Mouse (Mus musculus) G1E (cell line): Measurements from ENCODE around the gene Stk39. TPM values are rescaled to one million over a fixed set of nuclear protein-coding genes. Genes with fewer than 3 reads are reported as not detected.

Experiments
- ATAC-seq: 2 replicates; pipeline ENCODE4 v1.8.0; 2016; ENCODE audit warnings: mild to moderate bottlenecking; ENCODE audit not compliant: insufficient number of reproducible peaks, poor library complexity, low FRiP score, severe bottlenecking; ENCODE audit errors: extremely low read depth
- DNase-seq: peaks from one replicate; pipeline ENCODE4 v3.0.0; 2012; ENCODE audit warnings: low spot score
- H3K27me3 ChIP-seq: 2 replicates; pipeline ENCODE4 v1.6.1; 2012; ENCODE audit warnings: mild to moderate bottlenecking, low read length, inconsistent platforms; ENCODE audit not compliant: insufficient read depth
- H3K36me3 ChIP-seq: replicated peaks from 2 replicates; pipeline ENCODE3; 2012; ENCODE audit warnings: mild to moderate bottlenecking, inconsistent platforms
- H3K4me1 ChIP-seq: 2 replicates; pipeline ENCODE4 v1.6.1; 2012; ENCODE audit warnings: low read depth, low read length, inconsistent platforms, mixed read lengths; ENCODE audit not compliant: insufficient read depth
- H3K4me3 ChIP-seq: 2 replicates; pipeline ENCODE4 v1.5.1; 2012; ENCODE audit warnings: low read depth, mild to moderate bottlenecking, inconsistent platforms, low read length, moderate library complexity, mixed read lengths
- H3K9me3 ChIP-seq: replicated peaks from 2 replicates; pipeline ENCODE4 v1.6.1; 2012; ENCODE audit warnings: inconsistent platforms
- CTCF ChIP-seq: IDR thresholded peaks from 2 replicates; pipeline ENCODE4 v1.5.1; 2012; ENCODE audit warnings: low read depth, low read length, inconsistent platforms, mixed read lengths
- GATA1 ChIP-seq: IDR thresholded peaks from 2 replicates; pipeline ENCODE4 v1.6.1; 2012; ENCODE audit warnings: borderline replicate concordance, low read length, inconsistent platforms, mixed read lengths
- GATA2 ChIP-seq: IDR thresholded peaks from 2 replicates; pipeline ENCODE4 v1.6.1; 2012; ENCODE audit warnings: low read depth, low read length, inconsistent platforms, borderline replicate concordance
- POLR2AphosphoS5 ChIP-seq: IDR thresholded peaks from 2 replicates; pipeline ENCODE4 v1.6.1; 2012; ENCODE audit warnings: low read depth, low read length, inconsistent platforms; ENCODE audit not compliant: insufficient replicate concordance
- TAL1 ChIP-seq: conservative IDR thresholded peaks from 2 replicates; pipeline ENCODE4 v1.6.1; 2012; ENCODE audit warnings: low read depth, low read length, inconsistent platforms, mixed read lengths
- polyA plus RNA-seq: library from polyadenylated mRNA; stranded (reverse); fragments of >175 nt; gene quantifications from 2 replicates; pipeline ENCODE4 v1.2.3, GENCODE M21; 2012
- total RNA-seq, 2 experiments: library from RNA; stranded (forward) in 1 of 2; stranded (reverse) in 1 of 2; fragments of 200-1000 nt in 1 of 2; fragments of >200 nt in 1 of 2; fragmentation: Nextera tagmentation in 1 of 2; gene quantifications; 2 replicates each; pipeline ENCODE4 v1.2.3; 2014 to 2017

Gene Stk39
- total and polyA plus RNA-seq, 3 experiments = 0.11 TPM; not detected in 2

DNA sequence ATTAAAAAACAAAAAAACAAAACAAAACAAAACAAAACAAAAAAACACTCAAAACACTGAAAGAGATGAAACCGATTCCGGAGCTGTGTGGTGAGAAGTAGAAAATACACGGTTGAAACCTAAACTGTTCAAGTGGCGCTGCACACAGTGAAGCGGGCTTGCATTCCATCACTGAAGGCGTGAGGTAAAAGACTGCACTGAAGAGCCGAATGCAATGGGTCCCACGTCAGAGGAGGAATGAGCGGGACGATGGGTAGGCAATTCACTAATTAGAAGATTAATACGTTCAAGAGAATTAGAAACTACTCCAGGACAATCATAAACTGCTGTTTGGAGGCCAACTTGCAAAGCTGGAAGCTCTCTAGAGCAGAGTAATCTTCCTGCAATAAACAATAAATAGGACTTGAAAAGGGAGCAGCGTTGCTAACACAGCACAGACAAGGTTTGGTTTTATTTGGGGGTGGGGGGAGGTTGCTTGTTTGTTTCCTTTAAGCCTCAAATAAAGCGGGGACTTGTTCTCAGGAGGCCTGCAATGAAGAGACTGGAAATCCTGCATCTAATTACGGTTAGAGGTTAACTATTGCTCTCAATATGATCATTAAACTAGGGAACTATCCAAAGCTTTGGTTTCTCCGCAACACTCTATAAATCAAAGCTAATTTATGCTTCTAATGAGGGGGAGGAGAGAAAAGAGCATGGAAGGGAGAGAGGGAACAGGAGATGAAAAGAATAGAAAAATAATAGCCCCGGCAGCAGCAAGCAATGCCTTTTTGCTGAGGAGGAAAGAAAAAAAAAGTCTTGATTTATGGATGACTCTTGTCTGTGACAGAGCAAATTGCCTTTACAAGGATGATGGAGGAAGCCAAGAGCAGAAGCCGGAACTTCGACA is 67.5 kb downstream of the Stk39 start:
- H3K9me3 ChIP-seq = peaks cover 52% of the 10 kb centered on the region
- TF ChIP-seq GATA2 (no peak), GATA1 (no peak), CTCF (no peak), TAL1 (no peak), POLR2AphosphoS5 (no peak)
- no peaks in the 10 kb centered on the region for H3K36me3 ChIP-seq
- DNase-seq (no peak), ATAC-seq (no peak)
- no peaks in the 10 kb centered on the region for H3K27me3 ChIP-seq
- no peak overlapping the region for H3K4me3 ChIP-seq
- no peaks in the 10 kb centered on the region for H3K4me1 ChIP-seq

DNA sequence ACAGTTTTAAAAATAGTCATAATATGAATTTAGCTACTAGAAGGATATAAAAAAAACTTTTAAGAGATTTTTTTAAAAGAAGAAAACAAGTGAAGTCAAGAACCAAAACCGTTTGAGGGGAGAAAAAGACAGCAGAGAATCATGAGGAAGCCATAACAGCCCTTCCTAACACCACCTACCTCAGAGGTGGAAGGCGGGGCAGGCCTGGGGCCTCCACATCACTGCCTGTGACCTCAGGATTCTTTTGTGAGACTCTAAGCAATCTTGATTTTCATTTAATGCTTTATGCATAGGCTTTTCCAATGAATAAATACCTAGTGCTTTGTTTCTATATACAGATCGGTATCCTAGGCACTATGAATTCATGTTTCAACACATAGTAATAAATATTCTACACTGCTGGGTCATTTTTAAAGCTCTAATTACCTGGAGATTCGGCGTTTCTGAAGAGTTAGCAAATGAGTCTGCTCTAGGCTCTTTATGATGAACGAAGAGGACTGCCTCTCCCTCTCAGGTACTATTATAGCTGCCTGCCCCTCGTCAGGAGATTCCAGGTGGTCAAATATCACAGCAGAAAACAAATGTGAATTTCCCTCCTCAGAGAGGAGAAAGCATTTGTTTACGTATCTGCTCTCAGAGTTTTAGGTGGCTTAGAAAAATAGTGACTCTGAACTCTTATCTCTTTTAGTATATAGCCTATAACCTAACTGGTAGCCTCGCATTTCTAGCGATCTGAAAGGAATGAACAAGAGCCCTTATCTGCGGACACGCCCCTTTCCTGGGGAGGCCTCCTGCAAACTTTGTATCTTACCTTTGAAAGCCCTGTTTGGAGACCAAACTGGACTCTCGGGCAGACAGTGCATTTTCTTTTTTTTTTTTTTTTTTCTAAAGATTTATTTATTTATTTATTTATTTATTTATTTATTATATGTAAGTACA is 78.2 kb downstream of the Stk39 start:
- Histone ChIP-seq H3K36me3 (no peaks in the 10 kb centered on the region), H3K9me3 (peaks cover 45% of the 10 kb centered on the region), H3K4me1 (no peaks in the 10 kb centered on the region), H3K4me3 (no peak overlapping the region), H3K27me3 (no peaks in the 10 kb centered on the region)
- ATAC-seq (no peak), DNase-seq (no peak)
- TF ChIP-seq TAL1 (no peak), GATA1 (no peak), GATA2 (no peak), CTCF (no peak), POLR2AphosphoS5 (no peak)

GRCm38 (mm10) chr2:68387824-68388582 is 84.1 kb downstream of the Stk39 start:
- Histone ChIP-seq H3K9me3 (peaks cover 68% of the 10 kb centered on the region), H3K36me3 (no peaks in the 10 kb centered on the region), H3K4me1 (no peaks in the 10 kb centered on the region), H3K4me3 (no peak overlapping the region), H3K27me3 (no peaks in the 10 kb centered on the region)
- DNase-seq = no peak
- TF ChIP-seq CTCF (no peak), GATA2 (no peak), POLR2AphosphoS5 (no peak), TAL1 (no peak)
- no peak for ATAC-seq

- no peak for DNase-seq
- Histone ChIP-seq H3K36me3 (no peaks in the 10 kb centered on the region), H3K9me3 (peaks cover 76% of the 10 kb centered on the region), H3K27me3 (no peaks in the 10 kb centered on the region), H3K4me3 (no peak overlapping the region), H3K4me1 (no peaks in the 10 kb centered on the region)
- no peak for TF ChIP-seq CTCF
- TF ChIP-seq POLR2AphosphoS5 = no peak
- no peak for TF ChIP-seq GATA2
- TF ChIP-seq TAL1 = no peak
- TF ChIP-seq GATA1 = no peak
- ATAC-seq = no peak
These were observed 85.7 kb downstream of the Stk39 start for GRCm38 (mm10) chr2:68386313-68386863.

DNA sequence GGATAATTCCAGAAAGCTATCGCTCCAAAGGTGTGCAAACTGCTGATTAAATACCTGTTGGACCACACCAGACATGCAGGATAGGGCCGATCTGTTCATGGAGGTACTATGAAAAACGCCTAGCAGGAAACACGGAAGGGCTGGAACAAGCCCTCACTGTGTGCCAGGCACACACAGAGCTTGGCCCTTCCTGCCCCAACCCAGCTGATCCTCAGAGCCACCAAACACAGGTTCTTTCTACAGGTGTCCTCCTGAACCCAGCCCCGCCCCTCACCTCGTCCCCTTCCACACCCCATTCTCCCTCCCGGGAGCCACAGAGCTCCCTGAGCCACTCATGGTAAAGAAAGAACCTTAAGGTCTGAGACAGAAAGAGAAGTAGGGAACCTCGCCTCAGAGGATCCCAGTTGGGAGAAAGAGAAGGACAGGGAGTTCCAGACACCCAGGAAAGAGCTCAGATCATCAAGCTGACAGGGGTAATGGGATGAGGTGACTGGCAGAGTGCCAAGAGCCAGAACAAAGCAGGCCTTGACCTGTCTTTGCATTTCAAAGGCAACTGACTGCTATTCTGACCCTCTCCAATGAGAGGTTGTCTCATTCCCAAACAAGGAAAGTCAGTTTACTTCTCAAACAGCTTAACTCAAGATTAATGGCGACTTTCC is 86.3 kb downstream of the Stk39 start:
- Histone ChIP-seq H3K27me3 (no peaks in the 10 kb centered on the region), H3K36me3 (no peaks in the 10 kb centered on the region), H3K4me1 (no peaks in the 10 kb centered on the region), H3K4me3 (no peak overlapping the region), H3K9me3 (peaks cover 80% of the 10 kb centered on the region)
- no peak for DNase-seq
- no peak for ATAC-seq
- TF ChIP-seq POLR2AphosphoS5 (no peak), CTCF (no peak), GATA2 (no peak), TAL1 (no peak), GATA1 (no peak)
